Mouse (Mus musculus) E14TG2a.4 (cell line): ENCODE measurements around the gene Tmem156.

Source experiments
- CTCF ChIP-seq: conservative IDR thresholded peaks from 2 replicates; pipeline ENCODE4 v1.5.1; 2014; ENCODE audit warnings: low read length
- POU5F1 ChIP-seq: IDR thresholded peaks from 2 replicates; pipeline ENCODE4 v1.6.1; 2014; ENCODE audit warnings: low read length, borderline replicate concordance

- no peak for TF ChIP-seq CTCF
- no peak for TF ChIP-seq POU5F1
Measured at GRCm38 (mm10) chr5:65081836-65082235, 10.1 kb downstream of the Tmem156 start.
